9 mouse cellular contexts compared by ENCODE assay signal in the genomic region with DNA sequence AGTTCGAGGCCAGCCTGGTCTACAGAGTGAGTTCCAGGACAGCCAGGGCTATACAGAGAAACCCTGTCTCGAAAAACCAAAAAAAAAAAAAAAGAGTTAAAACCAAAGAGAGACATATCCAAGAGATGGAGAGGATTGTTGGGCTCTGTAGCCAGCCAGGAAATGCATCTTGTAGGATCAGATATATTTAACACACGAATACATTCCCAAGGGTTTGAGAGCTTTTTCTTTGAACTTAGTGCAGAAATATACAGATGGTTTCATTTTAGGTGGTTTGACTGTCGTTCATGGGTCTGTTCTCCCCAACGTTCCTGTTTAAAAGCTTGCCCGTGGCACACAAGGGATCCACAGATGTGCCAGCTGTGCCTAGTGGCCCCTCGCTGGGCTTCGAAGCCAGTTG. TPM values are rescaled to one million over a fixed set of nuclear protein-coding genes. Genes with fewer than 3 reads are reported as not detected.
DNase-seq lines count a peak whose midpoint lies in the region; ATAC-seq and TF ChIP-seq lines count a peak whose summit lies in the region.
"Had no signal": no experiment of that assay in that cellular context is flagged by ENCODE, and none has a peak within 500 bp of the region (broad histone marks: within the 10 kb centered on the region; RNA-seq: fewer than 3 reads in every experiment).

No protein-coding gene starts in this region.

- TF ChIP-seq CTCF in heart, adult 2 months (IDR thresholded peaks at IDR 0.05): no peak
- TF ChIP-seq CTCF in G1E (IDR thresholded peaks at IDR 0.05; ENCODE audit: low read depth, low read length): no peak

- H3K27ac ChIP-seq in heart, adult 2 months: peak overlapping the region; percentile 12
- H3K27ac ChIP-seq in hindbrain, embryonic 12.5 days: peak overlapping the region; percentile 66
- peak overlapping the region; percentile 49; the same call in 1 of the 2 replicates for H3K27ac ChIP-seq in midbrain, embryonic 10.5 days (replicated peaks)

- H3K79me2 ChIP-seq in heart, adult 2 months (replicated peaks; ENCODE audit: control insufficient read depth, insufficient read depth, low read length): no peaks in the 10 kb centered on the region

- H3K4me3 ChIP-seq in heart, adult 2 months: no peak overlapping the region
- peak overlapping the region; percentile 48; the same call in 1 of the 2 replicates for H3K4me3 ChIP-seq in G1E (ENCODE audit: low read depth, low read length)
- H3K4me3 ChIP-seq in hindbrain, embryonic 12.5 days: no peak overlapping the region
- H3K4me3 ChIP-seq in midbrain, embryonic 10.5 days: no peak overlapping the region

- H3K4me1 ChIP-seq in heart, adult 2 months (ENCODE audit: control insufficient read depth, insufficient read depth, low read length): peaks cover 26% of the 10 kb centered on the region
- H3K4me1 ChIP-seq in G1E (ENCODE audit: insufficient read depth, low read depth, low read length): peaks cover 89% of the 10 kb centered on the region
- peaks cover 70% of the 10 kb centered on the region for H3K4me1 ChIP-seq in hindbrain, embryonic 12.5 days
- peaks cover 86% of the 10 kb centered on the region for H3K4me1 ChIP-seq in midbrain, embryonic 10.5 days

- ATAC-seq in G1E (ENCODE audit: extremely low read depth, insufficient number of reproducible peaks, low FRiP score, poor library complexity, severe bottlenecking): no peak
- ATAC-seq in hindbrain, embryonic 12.5 days (ENCODE audit: low FRiP score): no peak

- H3K36me3 ChIP-seq in heart, adult 2 months (ENCODE audit: control insufficient read depth, insufficient read depth, low read length): peaks cover 5% of the 10 kb centered on the region; the same call in 1 of the 2 replicates
- H3K36me3 ChIP-seq in G1E (replicated peaks): peaks cover 60% of the 10 kb centered on the region
- H3K36me3 ChIP-seq in hindbrain, embryonic 12.5 days: 0 out of 2 replicates have a peak, but pooled peaks cover 3% of the 10 kb centered on the region
- H3K36me3 ChIP-seq in midbrain, embryonic 10.5 days: no peaks in the 10 kb centered on the region

- DNase-seq in heart, adult 2 months: no peak
- DNase-seq in heart, adult 8-10 months (ENCODE audit: low spot score): no peak
- DNase-seq in G1E (ENCODE audit: low spot score): no peak
- no peak for DNase-seq in midbrain, embryonic 10.5 days (ENCODE audit: low spot score)
- DNase-seq in cerebellum, postnatal 25 days: no peak
- no peak for DNase-seq in heart, adult 18-20 months
- no peak for DNase-seq in gastrocnemius, postnatal 36 days
- DNase-seq: B cell, adult 2 months had no signal

- H3K9ac ChIP-seq in heart, adult 2 months (ENCODE audit: low read depth, low read length): no peak overlapping the region
- 0 out of 2 replicates have a peak overlapping the region, but pooled peaks have one; percentile 13 for H3K9ac ChIP-seq in hindbrain, embryonic 12.5 days

- H3K9me3 ChIP-seq in G1E (replicated peaks): no peaks in the 10 kb centered on the region
- no peaks in the 10 kb centered on the region for H3K9me3 ChIP-seq in hindbrain, embryonic 12.5 days (replicated peaks)
- H3K9me3 ChIP-seq in midbrain, embryonic 10.5 days (replicated peaks): no peaks in the 10 kb centered on the region

- no peaks in the 10 kb centered on the region for H3K27me3 ChIP-seq in heart, adult 2 months (ENCODE audit: control insufficient read depth, insufficient read depth, low read length)
- H3K27me3 ChIP-seq in G1E (ENCODE audit: insufficient read depth, low read length): no peaks in the 10 kb centered on the region
- no peaks in the 10 kb centered on the region for H3K27me3 ChIP-seq in hindbrain, embryonic 12.5 days
- peaks cover 8% of the 10 kb centered on the region; the same call in 1 of the 2 replicates for H3K27me3 ChIP-seq in midbrain, embryonic 10.5 days (ENCODE audit: low read depth, poor library complexity, severe bottlenecking)

- whole genome bisulfite sequencing in heart, adult 2 months: 75% methylated on average over 8 of the region's 8 CpGs
- WGBS in hindbrain, embryonic 12.5 days: 64% methylated on average over 8 of the region's 8 CpGs
- WGBS in midbrain, embryonic 10.5 days: 83% methylated on average over 8 of the region's 8 CpGs

- no peak overlapping the region for H3K4me2 ChIP-seq in hindbrain, embryonic 12.5 days (replicated peaks)

- TF ChIP-seq POLR2A in heart, adult 2 months (IDR thresholded peaks at IDR 0.05; ENCODE audit: insufficient read depth, low read depth, low read length): no peak

- intact Hi-C loops in heart, adult 2 months (cut with DNase I): no loop called here
- intact Hi-C loops in gastrocnemius, postnatal 36 days (cut with DNase I): no loop called here

- TF ChIP-seq EP300 in heart, adult 2 months (IDR thresholded peaks at IDR 0.05; ENCODE audit: insufficient read depth, low read depth, low read length): no peak

RNA-seq across cellular contexts. Expression of a gene that starts 39.2 kb away (rescaled TPM):
- 10 to 100 TPM; 33.8 to 36.3 TPM for total RNA-seq in heart, adult 2 months (2021)
- 8.4 and 15.8 TPM in 2 replicates for polyA plus RNA-seq in heart, adult 2 months (2012; rRNA removed)
- total RNA-seq in heart, adult 8-10 months (2022): 10 to 100 TPM; 25.5 to 43.7 (median 29.9) TPM
- 68.8 and 69.2 TPM in 2 replicates for total RNA-seq in G1E (2014; fragmentation: Nextera tagmentation)
- 31.9 and 33.8 TPM in 2 replicates for total RNA-seq in G1E (2017)
- polyA plus RNA-seq in G1E (2012): 8.3 and 9.1 TPM in 2 replicates
- 14.3 and 17.7 TPM in 2 replicates for polyA plus RNA-seq in hindbrain, embryonic 12.5 days (2016; fragmentation: Nextera tagmentation; extraction: Ambion mirVana)
- 6.8 and 8.7 TPM in 2 replicates for polyA plus RNA-seq in midbrain, embryonic 10.5 days (2016; fragmentation: Nextera tagmentation; extraction: Ambion mirVana)
- total RNA-seq in heart, adult 18-20 months (2021): 10 to 100 TPM; 33.0 to 36.3 TPM
- total RNA-seq in gastrocnemius, postnatal 36 days (2021): 1 to 10 TPM; 4.8 to 5.1 TPM

Comparison
In these comparisons a context has a peak if more than half of its experiments do, and no peak if none do; other contexts are left out.
1. H3K27ac ChIP-seq: peak in every context shown above with its lines; median percentile 66 in hindbrain, embryonic 12.5 days; 49 in midbrain, embryonic 10.5 days; 12 in heart, adult 2 months.
2. RNA of a gene that starts 39.2 kb away (total RNA-seq): 31.9 to 69.2 TPM in G1E, 33.0 to 36.3 TPM in heart, adult 18-20 months, 33.8 to 36.3 TPM in heart, adult 2 months and 25.5 to 43.7 TPM in heart, adult 8-10 months; 4.8 to 5.1 TPM in gastrocnemius, postnatal 36 days; every median in the first group is over 4 times any median in the second.